Mouse (Mus musculus): ENCODE measurements around the gene Dmgdh.

- TF ChIP-seq GATA1 (IDR thresholded peaks at IDR 0.05; ENCODE audit: low read length) (no peak), TAL1 (IDR thresholded peaks at IDR 0.05; ENCODE audit: low read length) (no peak)
Observed at GRCm38 (mm10) chr13:93674131-93674561, at the start of gene Dmgdh, which contains the start of gene Bhmt2.
